Mouse (Mus musculus) heart, embryonic 13.5 days (tissue): ENCODE measurements around the gene Hes2. TPM values are rescaled to one million over a fixed set of nuclear protein-coding genes. Genes with fewer than 3 reads are reported as not detected.

Experiments
- ATAC-seq: fragments of 200-750 bp; cut with Nextera tagmentation; 2 replicates; pipeline ENCODE4 v1.8.0; 2017; ENCODE audit warnings: moderate TSS enrichment; ENCODE audit not compliant: insufficient number of reproducible peaks, low FRiP score, low TSS enrichment; ENCODE audit errors: extremely low read depth
- H3K27ac ChIP-seq: fragments of 300-500 bp; sonication (generic); replicated peaks from 2 replicates; pipeline ENCODE4 v1.5.1; 2015; ENCODE audit warnings: moderate library complexity, mild to moderate bottlenecking, inconsistent platforms
- H3K27me3 ChIP-seq: fragments of 300-500 bp; sonication (generic); replicated peaks from 2 replicates; pipeline ENCODE4 v1.6.1; 2015; ENCODE audit warnings: mild to moderate bottlenecking, inconsistent platforms
- H3K36me3 ChIP-seq: fragments of 300-500 bp; sonication (generic); 2 replicates; pipeline ENCODE4 v1.6.1; 2015; ENCODE audit warnings: mild to moderate bottlenecking, inconsistent platforms
- H3K4me1 ChIP-seq: fragments of 300-500 bp; sonication (generic); 2 replicates; pipeline ENCODE4 v1.6.1; 2015; ENCODE audit warnings: inconsistent platforms
- H3K4me2 ChIP-seq: fragments of 300-500 bp; sonication (generic); 2 replicates; pipeline ENCODE4 v1.6.1; 2015; ENCODE audit warnings: inconsistent platforms, mild to moderate bottlenecking, moderate library complexity
- H3K4me3 ChIP-seq: fragments of 300-500 bp; sonication (generic); 2 replicates; pipeline ENCODE4 v1.5.1; 2015; ENCODE audit warnings: moderate library complexity, mild to moderate bottlenecking, inconsistent platforms
- H3K9ac ChIP-seq: fragments of 300-500 bp; sonication (generic); 2 replicates; pipeline ENCODE4 v1.6.1; 2015; ENCODE audit warnings: inconsistent platforms, mild to moderate bottlenecking, moderate library complexity
- H3K9me3 ChIP-seq: fragments of 300-500 bp; sonication (generic); 2 replicates; pipeline ENCODE4 v1.6.1; 2016; ENCODE audit warnings: inconsistent platforms
- WGBS: fragments of 180-500 bp; shearing (Covaris S2); methylation state at CpG from one replicate; pipeline ENCODE4 v1.1.7; 2015; ENCODE audit warnings: mixed read lengths; 5-methylcytosine and 5-hydroxymethylcytosine counted together
- polyA plus RNA-seq: library from polyadenylated mRNA; unstranded; fragments of >200 nt; fragmentation: Nextera tagmentation; extraction: Ambion mirVana; gene quantifications from 2 replicates; pipeline ENCODE4 v1.2.1, GENCODE M21; 2015

Gene Hes2
- polyA plus RNA-seq, 1 experiment from 2014 or later = not detected

DNA sequence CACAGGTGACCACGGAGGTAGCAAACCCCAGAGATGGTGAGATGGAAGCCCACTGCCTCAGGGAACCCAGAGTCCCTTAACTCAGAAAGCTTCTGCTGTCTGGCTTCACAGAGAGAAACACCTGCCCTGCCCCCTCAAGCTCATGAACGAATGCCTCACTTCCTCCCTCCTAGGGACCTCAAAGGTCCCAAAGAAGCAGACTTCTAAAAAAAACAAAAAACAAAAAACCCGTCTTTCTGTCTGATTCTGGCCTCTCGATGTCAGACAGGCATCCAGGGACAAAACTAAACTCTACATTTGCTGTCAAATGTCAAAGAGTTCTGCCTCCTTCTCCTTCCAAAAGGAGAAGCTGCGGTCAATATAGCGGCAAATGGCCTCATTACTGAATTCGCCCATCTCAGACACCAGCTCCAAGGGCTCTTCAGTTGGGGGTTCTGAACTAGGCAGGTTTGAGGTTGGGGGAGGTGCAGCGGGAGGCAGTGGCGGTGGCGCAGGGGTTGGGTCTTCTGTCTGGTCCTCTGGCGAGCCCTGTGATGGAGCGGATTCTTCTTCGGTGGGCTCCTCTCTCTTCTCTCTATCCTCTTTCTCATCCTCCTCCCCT lies 34.2 kb upstream of the Hes2 start:
- WGBS = 10% methylated on average over 13 of the region's 13 CpGs
- no peaks in the 10 kb centered on the region for H3K9me3 ChIP-seq
- H3K4me3 ChIP-seq = peak overlapping the region; percentile 48; the same call in 1 of the 2 replicates
- no peaks in the 10 kb centered on the region for H3K36me3 ChIP-seq
- H3K9ac ChIP-seq = no peak overlapping the region
- no peak overlapping the region for H3K27ac ChIP-seq
- H3K4me2 ChIP-seq = peak overlapping the region; percentile 71
- H3K4me1 ChIP-seq = peaks cover 44% of the 10 kb centered on the region
- ATAC-seq = no peak
- H3K27me3 ChIP-seq = peaks cover 100% of the 10 kb centered on the region

DNA sequence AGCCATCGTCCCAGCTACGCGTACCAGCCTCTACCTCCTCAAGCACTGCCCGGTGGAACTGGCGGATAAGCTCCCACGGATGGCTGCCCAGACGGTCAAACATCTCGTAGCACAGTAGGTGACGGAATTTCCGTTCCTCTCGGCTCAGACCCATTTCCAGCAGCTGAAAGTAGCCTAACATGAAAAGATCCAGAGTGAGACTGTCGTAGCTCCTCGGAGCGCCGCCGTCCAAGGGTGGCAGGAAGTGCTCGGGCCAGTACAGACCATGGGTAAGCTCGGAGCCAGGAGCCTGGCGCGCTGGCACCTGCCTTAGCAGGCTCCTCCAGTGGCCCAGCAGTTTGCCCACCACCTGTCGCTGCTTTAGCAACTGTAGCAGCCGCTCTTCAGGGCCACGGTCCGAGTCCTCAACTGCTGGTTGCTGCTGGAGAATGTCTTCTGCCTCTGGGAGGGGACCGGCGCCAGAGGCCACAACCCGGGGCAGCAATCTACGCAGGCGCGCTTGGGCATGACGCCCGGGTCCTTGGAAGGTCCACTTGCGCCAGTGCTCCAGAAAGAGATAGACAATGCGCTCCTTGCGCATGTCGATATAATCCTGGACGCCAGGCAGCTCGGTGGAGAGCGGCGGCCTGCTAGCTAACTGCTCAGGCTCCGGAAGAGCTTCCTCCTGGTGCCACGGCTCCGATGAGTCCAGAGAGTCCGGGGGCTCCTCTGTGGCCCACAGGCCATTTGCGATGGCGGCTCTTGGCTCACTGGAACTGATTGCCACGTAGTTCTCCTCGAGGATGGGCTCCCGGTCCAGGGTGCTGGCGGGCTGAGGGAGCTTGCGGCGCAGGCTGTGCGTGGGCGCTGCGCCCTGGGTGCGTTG lies 33.3 kb upstream of the Hes2 start:
- WGBS = 6% methylated on average over 56 of the region's 56 CpGs
- H3K27ac ChIP-seq = no peak overlapping the region
- H3K9ac ChIP-seq = peak overlapping the region; percentile 48

DNA sequence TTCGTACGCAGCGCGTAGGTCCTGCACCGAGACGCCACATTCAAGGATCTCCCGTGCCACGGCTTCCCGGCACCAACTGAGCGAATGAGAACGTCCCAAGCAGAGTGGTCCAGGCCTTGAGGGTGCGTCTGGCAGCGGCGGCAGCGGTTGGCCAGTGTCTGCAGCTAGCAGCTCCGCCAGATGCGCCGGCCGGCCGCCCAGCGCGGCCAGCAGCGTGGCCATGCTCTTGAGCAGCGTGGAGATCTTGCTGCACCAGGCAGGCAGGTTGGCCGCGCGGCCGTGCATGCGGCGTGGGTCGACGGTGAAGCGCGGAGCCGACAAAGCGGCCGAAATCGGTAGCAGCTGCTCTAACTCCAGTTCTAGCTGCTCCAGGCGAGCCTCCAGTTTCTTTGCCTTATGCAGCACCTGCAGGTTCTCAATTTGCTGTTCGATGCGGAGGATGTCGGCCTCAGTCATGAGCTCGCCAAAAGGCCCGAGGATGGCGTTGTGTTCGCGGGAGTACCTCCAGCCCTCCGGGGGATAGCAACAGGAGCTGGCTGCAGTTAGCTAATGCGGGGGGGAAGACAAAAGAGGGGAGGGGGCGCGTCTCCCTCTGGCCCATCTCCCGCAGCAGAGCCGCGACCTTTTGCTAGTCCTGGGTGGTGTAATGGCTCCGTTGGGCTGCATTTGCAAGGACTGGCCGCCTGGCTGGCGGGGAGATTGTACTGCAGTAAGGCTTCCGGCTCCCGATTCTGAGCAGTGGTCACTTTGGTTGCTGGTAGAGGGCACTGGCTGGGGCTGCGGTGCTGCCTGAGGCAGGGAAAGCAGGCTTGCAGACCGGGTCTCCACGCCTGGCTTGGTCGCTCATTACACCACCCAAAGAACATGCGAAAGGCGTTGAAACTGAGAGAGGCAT lies 32.4 kb upstream of the Hes2 start:
- Histone ChIP-seq H3K9ac (peak overlapping the region; percentile 48; the same call in 1 of the 2 replicates), H3K27ac (no peak overlapping the region)
- 4% methylated on average over 65 of the region's 65 CpGs for WGBS

More for the DNA sequence above, 33.3 kb upstream of the Hes2 start:
- Histone ChIP-seq H3K27me3 (peaks cover 100% of the 10 kb centered on the region), H3K9me3 (no peaks in the 10 kb centered on the region), H3K4me3 (peak overlapping the region; percentile 48), H3K4me2 (peak overlapping the region; percentile 71), H3K36me3 (no peaks in the 10 kb centered on the region), H3K4me1 (peaks cover 42% of the 10 kb centered on the region)
- no peak for ATAC-seq

DNA sequence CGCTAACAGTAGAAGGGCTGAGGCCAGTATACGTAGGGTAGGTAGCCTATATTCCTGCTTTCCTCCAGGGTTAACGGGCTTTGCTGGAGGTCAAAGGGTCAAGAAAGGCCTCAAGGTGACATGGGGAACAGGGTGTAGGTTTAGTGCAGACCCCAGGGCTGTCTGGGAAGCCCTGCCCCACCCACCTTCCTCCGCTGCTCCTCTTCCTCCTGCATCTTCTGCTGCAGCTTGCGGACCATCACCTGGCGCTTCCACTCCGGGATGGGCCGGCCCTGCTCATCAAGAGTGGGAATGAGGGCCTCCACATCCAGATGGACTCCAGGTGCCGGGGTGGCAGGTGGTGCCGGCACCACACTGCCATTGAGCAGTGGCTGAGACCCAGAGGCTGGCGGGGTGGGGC lies 30.8 kb upstream of the Hes2 start:
- Histone ChIP-seq H3K4me1 (peaks cover 49% of the 10 kb centered on the region), H3K9me3 (no peaks in the 10 kb centered on the region), H3K27ac (no peak overlapping the region), H3K9ac (no peak overlapping the region), H3K4me3 (no peak overlapping the region), H3K4me2 (no peak overlapping the region), H3K36me3 (no peaks in the 10 kb centered on the region), H3K27me3 (peaks cover 100% of the 10 kb centered on the region)
- ATAC-seq = no peak
- WGBS = 82% methylated on average over 11 of the region's 11 CpGs

More for the DNA sequence above, 32.4 kb upstream of the Hes2 start:
- peak overlapping the region; percentile 71 for H3K4me2 ChIP-seq
- no peaks in the 10 kb centered on the region for H3K36me3 ChIP-seq
- H3K4me3 ChIP-seq = peak overlapping the region; percentile 48
- ATAC-seq = no peak
- peaks cover 42% of the 10 kb centered on the region for H3K4me1 ChIP-seq
- no peaks in the 10 kb centered on the region for H3K9me3 ChIP-seq
- H3K27me3 ChIP-seq = peaks cover 100% of the 10 kb centered on the region

DNA sequence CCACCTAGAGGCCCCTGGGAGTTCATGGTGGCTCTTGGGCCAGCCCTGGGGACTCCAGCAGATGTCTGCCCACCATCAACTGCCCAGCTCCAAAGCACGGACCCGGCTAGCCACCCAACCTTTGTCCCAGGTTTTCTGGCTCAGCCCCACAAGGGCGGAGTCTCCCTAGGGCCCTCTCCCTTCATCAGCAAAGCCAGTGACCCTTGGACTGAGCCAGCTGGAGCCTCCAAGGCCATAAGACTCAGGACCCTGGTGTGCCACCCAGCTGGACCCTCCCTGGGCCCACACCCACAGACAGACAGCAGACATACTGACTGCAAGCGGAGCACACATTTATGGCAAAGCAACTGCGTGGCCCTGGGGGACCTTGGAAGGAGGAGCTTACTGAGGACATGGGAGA lies 29.9 kb upstream of the Hes2 start:
- 67% methylated on average over 5 of the region's 5 CpGs for WGBS
- Histone ChIP-seq H3K27me3 (peaks cover 100% of the 10 kb centered on the region), H3K27ac (no peak overlapping the region), H3K4me3 (no peak overlapping the region), H3K36me3 (no peaks in the 10 kb centered on the region), H3K9ac (no peak overlapping the region), H3K9me3 (no peaks in the 10 kb centered on the region), H3K4me2 (no peak overlapping the region), H3K4me1 (peaks cover 49% of the 10 kb centered on the region)
- no peak for ATAC-seq

DNA sequence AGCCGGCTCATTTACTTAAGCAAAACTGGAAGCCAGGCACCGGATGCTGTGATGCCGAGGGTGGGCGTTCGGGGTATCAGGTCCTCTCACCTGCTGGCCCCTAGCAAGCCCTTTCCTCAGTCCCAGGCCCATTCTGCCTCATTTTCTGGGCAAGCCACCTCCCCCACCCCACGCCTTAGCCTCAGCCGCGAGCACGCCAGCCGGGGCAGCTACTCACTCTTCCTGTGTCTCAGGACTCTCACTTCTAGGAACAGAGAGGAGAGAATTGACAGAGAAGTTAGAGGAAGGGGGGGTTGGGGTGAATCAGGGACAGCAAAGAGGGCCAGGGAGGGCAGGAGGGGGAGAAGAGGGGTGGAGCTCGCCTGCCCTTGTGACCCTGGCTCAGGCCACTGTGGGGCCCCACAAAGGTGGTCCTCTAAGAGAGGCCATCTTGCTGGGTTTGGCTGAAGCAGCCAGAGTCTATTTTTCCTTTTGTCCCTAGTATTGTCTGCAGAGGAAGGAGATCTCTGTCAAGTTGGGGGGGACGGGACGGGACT lies 29.2 kb upstream of the Hes2 start:
- Histone ChIP-seq H3K9me3 (no peaks in the 10 kb centered on the region), H3K36me3 (no peaks in the 10 kb centered on the region), H3K27ac (no peak overlapping the region), H3K9ac (no peak overlapping the region), H3K27me3 (peaks cover 100% of the 10 kb centered on the region), H3K4me2 (no peak overlapping the region), H3K4me3 (no peak overlapping the region), H3K4me1 (peaks cover 49% of the 10 kb centered on the region)
- no peak for ATAC-seq
- WGBS = 42% methylated on average over 13 of the region's 13 CpGs

DNA sequence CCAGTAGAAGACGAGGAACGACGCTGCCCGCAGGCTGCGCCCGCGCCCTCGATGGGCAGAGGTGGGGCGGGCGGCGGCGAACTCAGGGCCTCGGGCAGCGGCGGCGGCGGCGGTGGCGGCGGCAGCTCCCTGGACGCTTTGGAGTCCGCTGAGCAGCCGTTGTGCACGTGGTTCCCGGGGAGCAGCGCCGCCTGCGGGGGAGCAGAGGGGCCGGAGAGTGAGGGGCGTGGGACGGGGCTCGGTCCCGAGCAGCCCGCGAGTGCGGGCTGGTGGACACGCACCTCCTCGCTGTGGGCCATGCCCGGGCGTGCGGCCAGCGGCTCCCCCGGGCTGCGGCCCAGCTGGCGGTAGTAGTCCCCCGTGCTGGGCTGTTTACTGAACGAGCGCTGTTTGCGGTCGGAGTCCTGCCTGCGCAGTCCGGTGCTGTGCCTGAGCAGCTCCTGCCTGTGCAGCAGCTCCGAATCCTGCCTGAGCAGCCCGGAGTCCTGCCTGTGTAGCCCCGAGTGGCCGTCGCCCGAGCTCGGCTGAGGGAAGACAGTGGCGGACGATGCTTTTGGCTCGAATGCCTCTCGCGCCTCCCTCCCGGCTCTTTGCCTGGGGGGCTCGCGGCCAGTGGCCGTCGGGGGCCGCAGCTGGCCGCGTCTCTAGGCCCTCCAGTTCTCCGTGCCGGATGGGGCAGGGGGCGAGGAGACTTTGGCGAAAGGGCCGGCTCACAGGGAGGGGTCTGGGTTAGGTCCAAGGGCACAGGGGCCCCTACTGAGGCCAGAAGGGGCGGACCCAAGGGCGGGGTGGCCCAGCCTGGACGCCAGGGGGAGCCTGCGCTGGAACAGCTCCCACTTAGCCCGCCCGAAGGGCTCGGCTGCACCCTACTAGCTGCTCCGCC lies 27.7 kb upstream of the Hes2 start:
- peak overlapping the region; percentile 76 for H3K4me2 ChIP-seq
- H3K27ac ChIP-seq = no peak overlapping the region
- ATAC-seq = no peak
- H3K4me3 ChIP-seq = peak overlapping the region; percentile 53
- H3K9ac ChIP-seq = peak overlapping the region; percentile 75
- H3K36me3 ChIP-seq = no peaks in the 10 kb centered on the region
- peaks cover 35% of the 10 kb centered on the region for H3K4me1 ChIP-seq
- H3K27me3 ChIP-seq = peaks cover 99% of the 10 kb centered on the region
- no peaks in the 10 kb centered on the region for H3K9me3 ChIP-seq
- under 1% methylated on average over 75 of the region's 85 CpGs for WGBS

DNA sequence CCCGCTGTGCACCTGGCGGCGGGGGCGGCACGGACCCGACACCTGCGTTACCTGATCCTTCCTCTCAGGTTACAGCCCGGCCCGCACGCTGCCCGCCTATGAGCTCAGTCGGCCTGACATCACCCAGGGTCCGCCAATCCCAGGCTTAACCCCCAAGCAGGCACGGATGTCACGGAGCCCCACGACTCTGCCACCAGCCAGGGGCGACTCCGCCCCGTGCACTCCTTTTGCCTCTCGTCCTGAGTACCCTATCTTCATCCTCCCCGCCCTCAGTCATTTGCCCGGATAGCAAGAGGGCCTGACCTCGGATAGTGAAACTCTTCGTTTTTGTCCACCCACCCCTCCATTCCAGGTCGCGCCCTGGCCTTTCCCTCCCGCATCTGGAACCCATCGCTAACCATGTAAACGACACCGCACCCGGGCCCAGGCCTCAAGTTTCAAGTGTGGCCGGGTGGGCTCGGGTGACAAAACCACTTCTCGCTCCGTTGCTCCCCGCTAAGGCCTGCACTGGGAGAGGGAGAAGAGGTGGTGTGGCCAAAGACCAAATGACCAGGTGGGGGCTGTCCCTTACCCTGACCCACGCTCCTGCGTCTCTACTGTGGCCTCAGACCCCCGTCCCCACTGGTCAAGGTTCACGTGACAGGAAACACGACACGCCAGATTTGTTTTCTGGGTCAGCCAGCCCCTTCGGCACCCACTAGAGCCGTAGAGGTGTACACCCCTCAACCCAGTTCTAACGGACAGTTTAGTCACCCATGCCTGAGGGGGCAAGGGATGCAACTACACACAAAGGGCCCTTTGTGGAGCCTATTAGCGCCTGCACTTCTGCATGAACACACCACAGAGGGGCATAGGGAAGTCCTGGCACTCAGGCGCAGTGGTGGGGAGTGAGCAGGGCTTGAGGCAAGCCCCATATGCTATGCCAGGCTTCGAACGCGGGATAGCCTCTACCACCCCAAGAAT lies 26.6 kb upstream of the Hes2 start:
- Histone ChIP-seq H3K27me3 (peaks cover 99% of the 10 kb centered on the region), H3K4me2 (peak overlapping the region; percentile 76), H3K4me1 (peaks cover 27% of the 10 kb centered on the region), H3K36me3 (no peaks in the 10 kb centered on the region), H3K9ac (peak overlapping the region; percentile 75), H3K4me3 (peak overlapping the region; percentile 53), H3K27ac (no peak overlapping the region), H3K9me3 (no peaks in the 10 kb centered on the region)
- ATAC-seq = no peak
- whole genome bisulfite sequencing = 7% methylated on average over 50 of the region's 50 CpGs

DNA sequence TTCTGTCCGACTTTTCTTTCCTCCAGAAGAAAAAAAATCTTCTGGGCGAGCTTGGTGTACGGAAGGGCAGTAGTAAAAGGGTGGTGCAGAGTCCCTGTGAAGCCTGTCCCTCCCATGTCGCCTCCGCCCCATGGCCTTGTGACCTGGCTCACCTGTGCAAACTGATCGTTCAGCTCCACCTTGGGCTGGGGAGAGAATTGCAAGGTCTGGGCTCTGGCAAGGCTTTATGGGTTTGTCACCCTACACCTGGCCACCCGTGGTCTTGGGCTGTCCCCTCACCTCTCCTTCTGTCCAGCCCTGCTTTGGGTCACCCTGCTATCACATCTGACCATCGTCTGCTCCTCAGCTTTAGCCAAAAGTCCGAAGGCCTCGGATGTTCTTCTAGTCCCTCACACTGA lies 25.9 kb upstream of the Hes2 start:
- Histone ChIP-seq H3K4me1 (peaks cover 27% of the 10 kb centered on the region), H3K4me2 (no peak overlapping the region), H3K36me3 (no peaks in the 10 kb centered on the region), H3K4me3 (no peak overlapping the region), H3K9ac (no peak overlapping the region), H3K9me3 (no peaks in the 10 kb centered on the region), H3K27me3 (peaks cover 96% of the 10 kb centered on the region), H3K27ac (no peak overlapping the region)
- no peak for ATAC-seq
- 28% methylated on average over 10 of the region's 10 CpGs for WGBS
